In genomic region chr8:107488551-107488950, GRCm38 (mm10) we compare ENCODE assay signal across 19 mouse cellular contexts. TPM values are rescaled to one million over a fixed set of nuclear protein-coding genes. Genes with fewer than 3 reads are reported as not detected.
A peak's percentile ranks its signal among the peaks of the same experiment; 100 is the strongest.
DNase-seq lines count a peak whose midpoint lies in the region; ATAC-seq lines count a peak whose summit lies in the region.
"Had no signal": no experiment of that assay in that cellular context is flagged by ENCODE, and none has a peak within 500 bp of the region (broad histone marks: within the 10 kb centered on the region; RNA-seq: fewer than 3 reads in every experiment).

No protein-coding gene starts in this region.

- WGBS in hindbrain, embryonic 10.5 days, result 90% methylated on average over 4 of the region's 4 CpGs
- WGBS in hindbrain, embryonic 13.5 days, result 86% methylated on average over 4 of the region's 4 CpGs
- WGBS in midbrain, embryonic 11.5 days, result 89% methylated on average over 4 of the region's 4 CpGs

- no peaks in the 10 kb centered on the region for H3K27me3 ChIP-seq in hindbrain, embryonic 10.5 days (ENCODE audit: insufficient read depth, poor library complexity, severe bottlenecking)
- H3K27me3 ChIP-seq in hindbrain, embryonic 13.5 days, result no peaks in the 10 kb centered on the region
- H3K27me3 ChIP-seq in midbrain, embryonic 11.5 days (ENCODE audit: control insufficient read depth, insufficient read depth, low read length), result no peaks in the 10 kb centered on the region
- H3K27me3 ChIP-seq: liver, embryonic 15.5 days had no signal

- no peak overlapping the region for H3K4me3 ChIP-seq in hindbrain, embryonic 10.5 days
- H3K4me3 ChIP-seq in hindbrain, embryonic 13.5 days, result no peak overlapping the region
- no peak overlapping the region for H3K4me3 ChIP-seq in midbrain, embryonic 11.5 days (ENCODE audit: low read depth, low read length)
- H3K4me3 ChIP-seq: liver, embryonic 15.5 days; midbrain, embryonic 10.5 days; myocyte had no signal

- peaks cover 28% of the 10 kb centered on the region for H3K36me3 ChIP-seq in hindbrain, embryonic 10.5 days
- peaks cover 19% of the 10 kb centered on the region for H3K36me3 ChIP-seq in hindbrain, embryonic 13.5 days
- H3K36me3 ChIP-seq in midbrain, embryonic 11.5 days (ENCODE audit: control insufficient read depth, insufficient read depth, low read length), result 0 out of 2 replicates have a peak, but pooled peaks cover 2% of the 10 kb centered on the region

- H3K9ac ChIP-seq in hindbrain, embryonic 13.5 days, result no peak overlapping the region
- no peak overlapping the region for H3K9ac ChIP-seq in midbrain, embryonic 11.5 days (ENCODE audit: low read length)
- H3K9ac ChIP-seq: liver, embryonic 15.5 days had no signal

- 0 out of 2 replicates have a peak overlapping the region, but pooled peaks have one; percentile 53 for H3K27ac ChIP-seq in hindbrain, embryonic 10.5 days
- no peak overlapping the region for H3K27ac ChIP-seq in hindbrain, embryonic 13.5 days
- H3K27ac ChIP-seq in midbrain, embryonic 11.5 days (ENCODE audit: low read depth, low read length), result no peak overlapping the region

- DNase-seq in cerebellum, postnatal 10 days, result peak; percentile 33 to 39
- DNase-seq in cerebellum, adult 11 months, result no peak
- DNase-seq in hindbrain, embryonic 10.5 days (ENCODE audit: low spot score), result no peak
- peak; percentile 59 for DNase-seq in testis, postnatal 10 days (ENCODE audit: low spot score)
- no peak for DNase-seq in testis, postnatal 14 days (ENCODE audit: low spot score)
- DNase-seq in midbrain, embryonic 11.5 days (ENCODE audit: low spot score, missing footprints), result no peak
- no peak for DNase-seq in layer of hippocampus, adult 9-10 months (ENCODE audit: low spot score)
- DNase-seq: cerebellum, adult 8-10 months; heart, adult 11 months; kidney, adult 8-10 months; lung, postnatal 14 days; right cerebral cortex, adult 18-20 months; thymus, postnatal 36 days had no signal

- no peak for ATAC-seq in hindbrain, embryonic 13.5 days (ENCODE audit: low FRiP score)
- ATAC-seq in midbrain, embryonic 11.5 days (ENCODE audit: low FRiP score), result no peak
- ATAC-seq: forebrain, embryonic 14.5 days; hindbrain, embryonic 16.5 days had no signal

- no peak overlapping the region for H3K4me2 ChIP-seq in hindbrain, embryonic 13.5 days
- no peak overlapping the region for H3K4me2 ChIP-seq in midbrain, embryonic 11.5 days
- H3K4me2 ChIP-seq: liver, embryonic 15.5 days had no signal

- H3K4me1 ChIP-seq in hindbrain, embryonic 10.5 days (replicated peaks), result peaks cover 15% of the 10 kb centered on the region; the same call in 1 of the 2 replicates
- H3K4me1 ChIP-seq in hindbrain, embryonic 13.5 days (replicated peaks), result peaks cover 14% of the 10 kb centered on the region
- no peaks in the 10 kb centered on the region for H3K4me1 ChIP-seq in midbrain, embryonic 11.5 days (ENCODE audit: control insufficient read depth, insufficient read depth, low read length)

- H3K9me3 ChIP-seq in hindbrain, embryonic 10.5 days, result no peaks in the 10 kb centered on the region
- H3K9me3 ChIP-seq in hindbrain, embryonic 13.5 days, result no peaks in the 10 kb centered on the region
- no peaks in the 10 kb centered on the region for H3K9me3 ChIP-seq in midbrain, embryonic 11.5 days (ENCODE audit: control insufficient read depth, low read length)
- H3K9me3 ChIP-seq: liver, embryonic 15.5 days; midbrain, embryonic 10.5 days had no signal

RNA-seq across cellular contexts. Expression of gene Wwp2, which starts 52.4 kb away (rescaled TPM):
- polyA plus RNA-seq in hindbrain, embryonic 10.5 days (2016; fragmentation: Nextera tagmentation; extraction: Ambion mirVana), result 61.7 and 64.6 TPM in 2 replicates
- 49.3 and 53.0 TPM in 2 replicates for polyA plus RNA-seq in hindbrain, embryonic 13.5 days (2015; fragmentation: Nextera tagmentation; extraction: Ambion mirVana)
- 53.1 and 56.4 TPM in 2 replicates for polyA plus RNA-seq in midbrain, embryonic 11.5 days (2014; fragmentation: Nextera tagmentation; extraction: Ambion mirVana)

Comparison
In these comparisons a context has a peak if more than half of its experiments do, and no peak if none do; other contexts are left out.
1. DNase-seq: peak in cerebellum, postnatal 10 days (2 of 2) and testis, postnatal 10 days (single experiment); none in cerebellum, adult 11 months (single experiment), hindbrain, embryonic 10.5 days (single experiment), testis, postnatal 14 days (single experiment), midbrain, embryonic 11.5 days (single experiment) and layer of hippocampus, adult 9-10 months (single experiment).